Mouse (Mus musculus) left cerebral cortex, postnatal 4 days (tissue): ENCODE measurements around the gene Lsm3. TPM values are rescaled to one million over a fixed set of nuclear protein-coding genes. Genes with fewer than 3 reads are reported as not detected.
A peak's percentile ranks its signal among the peaks of the same experiment; 100 is the strongest.
"Not testable (repeated sequence)": the region's sequence is repeated elsewhere in the genome, so short reads cannot be mapped to it uniquely, and the experiment has no call there.

Source experiments
- DNase-seq: peaks from one replicate; pipeline ENCODE4 v3.0.0-alpha.2; 2022
- intact Hi-C: fragments of 180-260 bp; cut with DNase I; formaldehyde crosslinking; loops from one replicate; pipeline ENCODE4 v1.15.1; 2025
- total RNA-seq, 2 experiments: library from RNA; stranded (reverse); gene quantifications; 2 replicates each; pipeline ENCODE4 v1.2.3; 2021

Lsm3 gene
- total RNA-seq = 10 to 100 TPM; 54.4 to 62.2 TPM

DNA sequence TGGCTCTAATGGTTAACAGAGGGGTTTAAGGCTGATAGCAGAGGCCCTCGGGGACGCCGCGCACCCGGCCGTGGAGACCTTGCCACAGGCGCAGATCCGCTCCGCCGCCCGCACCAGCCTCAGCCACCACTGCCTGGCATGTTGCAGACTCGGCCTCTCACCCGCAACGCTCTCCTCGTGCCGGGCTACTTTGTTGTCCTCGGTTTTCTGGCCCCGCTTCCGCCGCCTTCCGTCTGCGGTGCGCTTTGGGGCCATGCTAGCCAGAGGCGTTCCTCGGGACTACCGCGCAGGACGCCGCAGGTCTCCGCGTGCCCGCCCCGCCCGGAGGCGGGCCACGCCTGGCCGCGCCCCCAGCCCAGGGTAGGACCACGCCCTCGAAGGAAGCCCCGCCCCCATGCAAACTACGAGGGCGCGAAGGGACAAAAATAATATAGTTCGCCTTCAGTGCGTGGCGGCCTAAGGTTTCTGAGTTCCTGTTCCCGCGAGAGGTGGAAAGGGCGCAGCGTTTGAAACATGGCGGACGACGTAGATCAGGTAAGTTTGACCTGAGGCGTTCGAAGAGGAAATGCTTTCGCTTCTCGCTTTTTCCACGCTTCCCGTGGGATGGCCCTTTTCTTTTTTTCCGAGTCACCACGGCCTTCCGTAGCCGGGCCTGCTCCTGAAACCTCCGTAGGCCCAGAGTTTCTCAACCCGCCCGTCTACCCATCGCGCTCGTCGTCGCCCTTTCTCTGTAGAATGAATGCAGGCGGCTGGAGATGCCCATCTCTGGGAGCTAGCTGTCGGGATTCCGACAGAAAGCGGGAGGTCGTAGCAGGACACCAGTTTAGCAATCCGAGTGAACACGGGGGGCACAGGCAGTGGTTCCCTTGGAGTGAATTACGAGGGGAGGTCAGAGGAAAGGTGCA lies at the start of gene Lsm3, which contains the start of gene Xpc:
Gene Lsm3, plus strand, starts transcription at position 384 of the 905 bp plus-strand sequence.
Gene Xpc, minus strand, starts transcription at position 344 of the 905 bp plus-strand sequence.
- DNase-seq = peak; percentile 97
- intact Hi-C loops = no loop called here

DNA sequence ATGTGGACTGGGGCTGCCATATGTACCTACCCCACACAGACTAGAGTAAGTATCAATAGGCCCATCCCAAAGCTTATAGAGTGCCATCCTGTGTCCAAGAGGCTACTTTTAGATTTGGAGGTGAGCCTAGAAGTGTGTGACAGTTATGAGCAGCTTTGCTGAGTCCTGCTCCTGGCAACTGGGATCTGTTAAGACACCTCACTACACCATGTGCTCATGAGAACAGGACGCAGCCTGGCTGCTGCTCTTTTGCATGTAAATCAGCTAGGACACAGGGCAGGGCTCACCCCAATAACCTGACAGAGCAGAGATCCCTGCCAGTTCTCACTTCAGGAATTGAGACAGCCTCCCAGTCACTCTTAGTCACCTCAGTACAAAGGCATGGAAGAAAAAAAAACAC lies 48.6 kb upstream of the Lsm3 start:
- DNase-seq = no peak
- intact Hi-C loops = no loop called here

DNA sequence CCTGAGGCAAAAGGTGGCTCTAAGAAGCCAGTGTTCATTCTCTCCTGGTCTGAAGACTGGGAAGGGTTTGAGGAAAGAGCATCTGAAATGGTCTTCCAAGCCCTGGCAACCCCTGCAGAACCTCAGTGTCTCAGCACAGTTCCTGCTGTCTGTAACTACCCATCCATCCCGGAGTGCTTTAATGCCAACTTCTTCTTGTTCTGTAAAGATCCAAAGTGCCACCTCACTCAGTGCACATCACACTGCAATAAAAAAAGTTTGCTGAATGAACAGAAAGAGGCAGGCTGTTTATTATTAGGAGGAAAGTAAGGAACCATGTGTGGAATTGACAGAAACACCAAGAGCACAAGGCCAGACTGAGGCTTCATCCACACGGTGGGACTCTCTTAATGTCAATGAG lies 45.0 kb upstream of the Lsm3 start:
- DNase-seq = no peak
- intact Hi-C loops = no loop called here

DNA sequence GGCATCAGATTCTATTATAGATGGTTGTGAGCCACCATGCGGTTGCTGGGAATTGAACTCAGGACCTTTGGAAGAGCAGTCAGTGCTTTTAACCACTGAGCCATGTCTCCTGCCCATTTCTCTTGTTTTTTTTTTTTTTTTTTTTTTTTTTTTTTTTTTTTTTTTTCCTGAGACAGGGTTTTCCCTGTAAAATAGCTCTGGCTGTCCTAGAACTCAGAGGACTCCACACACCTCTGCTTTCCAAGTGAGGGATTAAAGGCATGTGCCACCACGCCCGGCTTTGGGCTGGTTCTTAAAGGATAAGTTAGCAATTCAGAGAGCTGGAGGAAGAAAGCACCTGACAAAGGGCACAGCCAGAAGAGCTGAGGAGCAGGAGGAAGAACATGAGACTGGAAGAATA lies 44.3 kb upstream of the Lsm3 start:
- intact Hi-C loops, DNase-seq: not testable (repeated sequence)

DNA sequence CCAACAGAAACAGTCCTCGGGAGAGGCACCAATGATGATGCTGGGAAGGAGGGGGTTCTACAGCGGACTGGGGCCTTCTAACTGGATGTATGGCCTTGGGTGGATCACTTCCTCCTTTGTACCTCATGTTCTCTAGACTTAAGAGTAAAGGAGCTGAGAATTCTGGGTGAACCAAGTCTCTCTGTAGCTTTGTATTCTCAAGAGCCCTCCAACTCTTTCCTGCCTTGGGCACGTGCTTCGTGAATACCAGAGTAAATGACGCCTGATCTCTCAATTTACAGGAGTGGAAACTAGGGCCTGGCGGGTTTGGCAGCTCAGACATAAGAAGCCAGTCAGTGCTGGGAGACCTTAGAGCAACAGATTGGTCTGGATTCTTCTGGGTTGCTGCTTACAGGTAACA lies 43.4 kb upstream of the Lsm3 start:
- intact Hi-C loops = no loop called here
- no peak for DNase-seq

DNA sequence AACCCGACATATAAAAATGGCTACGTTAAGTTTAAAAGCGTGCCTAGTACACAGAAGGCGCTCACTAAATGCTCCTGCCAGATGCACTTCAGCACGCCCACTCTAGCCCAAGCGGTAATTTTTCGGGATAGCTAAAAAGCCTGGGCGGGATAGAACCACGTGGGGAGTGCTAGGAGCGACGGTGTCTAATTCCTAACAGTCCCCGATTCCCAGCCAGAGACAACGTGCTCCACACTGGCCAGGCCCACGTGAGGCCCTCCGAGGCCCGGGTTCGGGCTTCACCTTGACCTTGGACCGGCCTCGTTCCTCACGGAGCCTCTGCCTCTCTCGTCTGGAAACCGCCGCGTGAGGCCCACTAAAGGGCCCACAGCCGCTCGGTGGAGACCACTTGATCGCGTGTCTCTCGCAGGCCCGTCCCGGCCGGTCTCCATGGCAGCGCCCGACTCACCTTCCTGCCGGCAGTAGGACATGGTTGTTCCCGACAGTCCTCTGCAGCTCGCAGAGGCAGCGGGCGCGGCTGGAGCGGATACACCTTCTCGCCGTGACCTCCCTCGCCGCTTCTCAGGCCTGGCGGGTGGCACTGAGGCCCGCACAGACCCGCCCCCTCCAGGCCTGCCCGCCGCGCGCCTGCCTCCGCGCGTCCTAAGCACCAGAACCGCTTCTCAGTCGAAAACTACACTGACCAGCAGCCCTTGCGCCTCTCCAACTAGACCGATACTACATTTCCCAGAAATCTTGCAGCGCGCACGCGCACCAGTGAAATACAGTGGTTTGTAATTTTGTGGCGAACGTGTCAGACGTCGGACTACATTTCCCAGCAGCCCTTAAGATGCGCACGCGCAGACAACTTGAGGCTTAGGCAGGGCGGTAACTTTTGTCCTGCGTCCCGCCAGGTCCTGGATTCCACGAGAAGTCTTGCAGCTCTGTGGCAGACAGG lies 42.6 kb upstream of the Lsm3 start, which contains the start of the genes Chchd4 and Tmem43:
Gene Chchd4, minus strand, starts transcription at position 679 of the 937 bp plus-strand sequence.
Gene Tmem43, plus strand, starts transcription at position 836 of the 937 bp plus-strand sequence.
- intact Hi-C loops = no loop called here
- DNase-seq = peak; percentile 99

DNA sequence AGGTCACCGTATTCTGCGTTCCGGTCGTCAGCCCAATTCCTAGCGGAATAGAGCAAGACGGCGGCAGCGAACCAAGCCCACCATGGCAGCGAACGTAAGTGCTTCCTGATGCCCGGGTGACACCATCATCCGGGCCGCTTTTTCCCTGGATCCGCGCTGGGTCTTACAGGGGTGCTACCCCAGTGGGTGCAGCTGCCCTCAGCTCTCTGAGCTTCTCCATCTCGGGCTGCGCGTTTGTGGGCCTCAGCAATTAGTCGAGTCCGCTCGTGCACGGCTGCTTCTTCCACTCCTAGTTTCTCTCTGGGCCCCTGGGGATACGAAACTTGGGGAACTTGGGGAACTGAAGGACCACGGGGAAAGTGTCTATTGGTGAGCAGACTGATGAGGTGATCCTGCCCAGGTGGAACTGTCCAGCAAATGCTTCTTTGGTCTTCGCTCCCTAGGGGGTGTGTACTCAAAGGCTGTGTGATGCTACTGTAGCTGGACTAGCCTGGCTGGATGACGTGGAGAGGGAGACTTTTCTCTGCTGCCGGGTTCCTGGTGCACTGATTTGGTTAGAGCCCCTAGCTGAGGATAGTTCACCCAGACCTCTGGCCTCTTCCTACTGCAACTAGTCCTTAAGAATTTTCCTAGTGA lies 41.8 kb upstream of the Lsm3 start:
- no peak for DNase-seq
- intact Hi-C loops = no loop called here

DNA sequence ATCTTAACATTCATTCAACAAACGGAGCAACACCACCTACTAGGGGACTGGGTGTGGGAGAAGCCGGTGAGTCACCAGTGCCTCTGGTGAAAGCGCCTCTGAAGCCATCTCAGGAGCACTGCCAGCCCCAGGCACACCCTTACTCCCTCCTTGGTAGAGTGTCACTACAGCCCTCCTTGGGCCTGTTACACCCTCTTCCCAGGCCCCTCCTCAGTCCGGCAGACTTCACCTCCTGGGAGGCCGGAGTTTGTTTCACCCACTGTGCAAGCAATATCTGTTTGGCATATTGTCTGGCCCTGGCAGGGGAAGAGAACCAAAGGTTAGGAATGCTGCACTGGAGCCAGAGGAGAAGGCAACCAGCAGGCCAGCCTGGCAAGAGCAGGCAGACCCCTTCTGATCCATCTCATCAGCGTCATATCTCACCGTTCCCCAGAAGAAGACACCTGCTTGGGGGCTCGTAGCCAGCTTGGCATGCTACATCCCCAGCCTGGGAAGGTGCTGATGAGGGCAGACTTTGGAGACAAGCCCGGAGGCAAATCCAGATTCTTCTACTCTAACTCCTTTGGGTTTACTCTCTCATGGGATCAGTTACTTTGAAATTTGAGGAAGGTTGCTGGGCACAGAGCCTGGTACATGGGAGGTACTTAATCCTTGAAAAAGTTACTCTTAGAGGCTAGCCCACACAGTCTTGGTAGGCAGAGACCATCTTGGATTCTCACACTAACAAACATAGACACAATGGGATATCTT lies 41.1 kb upstream of the Lsm3 start:
- DNase-seq = no peak
- intact Hi-C loops = no loop called here

DNA sequence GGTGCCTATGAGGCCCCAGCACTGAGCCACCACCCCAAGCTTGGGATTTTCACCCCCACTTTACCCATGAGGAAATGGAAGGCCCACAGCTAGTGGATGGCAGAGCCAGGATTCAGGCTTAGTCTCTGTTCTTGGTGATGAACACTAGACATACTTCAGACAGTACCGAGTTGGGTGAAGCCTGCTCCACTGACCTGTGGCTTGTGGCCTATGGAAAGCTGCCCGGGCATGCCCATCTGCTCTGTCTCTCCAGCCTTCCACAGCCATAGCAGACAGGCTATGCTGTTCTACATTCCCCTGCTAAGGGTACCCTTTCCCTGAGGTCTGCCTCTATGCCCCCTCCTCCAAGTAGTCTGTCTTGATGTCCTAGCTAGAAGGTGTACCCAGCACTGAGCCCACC lies 39.2 kb upstream of the Lsm3 start:
- intact Hi-C loops = no loop called here
- no peak for DNase-seq

DNA sequence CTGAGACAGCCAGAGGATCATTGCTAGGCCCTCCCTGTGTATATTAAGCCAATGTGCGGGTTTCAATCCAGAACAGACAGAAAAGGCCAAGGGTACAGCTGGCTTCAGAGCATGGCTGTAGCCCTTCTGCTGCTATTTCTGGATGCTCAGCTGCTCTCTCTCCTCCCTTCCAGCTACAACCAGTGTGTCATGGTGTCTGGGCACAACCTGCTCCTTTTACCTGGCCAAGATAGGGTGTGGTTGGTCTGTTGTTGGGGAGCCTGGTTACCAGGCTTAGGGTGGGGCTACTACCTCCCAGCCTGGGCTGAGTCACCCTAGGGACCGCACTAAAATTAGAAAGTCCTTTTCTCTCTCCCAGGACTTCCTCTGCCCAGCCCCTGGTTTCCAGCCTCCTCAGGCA lies 32.4 kb upstream of the Lsm3 start:
- DNase-seq = no peak
- intact Hi-C loops = no loop called here

DNA sequence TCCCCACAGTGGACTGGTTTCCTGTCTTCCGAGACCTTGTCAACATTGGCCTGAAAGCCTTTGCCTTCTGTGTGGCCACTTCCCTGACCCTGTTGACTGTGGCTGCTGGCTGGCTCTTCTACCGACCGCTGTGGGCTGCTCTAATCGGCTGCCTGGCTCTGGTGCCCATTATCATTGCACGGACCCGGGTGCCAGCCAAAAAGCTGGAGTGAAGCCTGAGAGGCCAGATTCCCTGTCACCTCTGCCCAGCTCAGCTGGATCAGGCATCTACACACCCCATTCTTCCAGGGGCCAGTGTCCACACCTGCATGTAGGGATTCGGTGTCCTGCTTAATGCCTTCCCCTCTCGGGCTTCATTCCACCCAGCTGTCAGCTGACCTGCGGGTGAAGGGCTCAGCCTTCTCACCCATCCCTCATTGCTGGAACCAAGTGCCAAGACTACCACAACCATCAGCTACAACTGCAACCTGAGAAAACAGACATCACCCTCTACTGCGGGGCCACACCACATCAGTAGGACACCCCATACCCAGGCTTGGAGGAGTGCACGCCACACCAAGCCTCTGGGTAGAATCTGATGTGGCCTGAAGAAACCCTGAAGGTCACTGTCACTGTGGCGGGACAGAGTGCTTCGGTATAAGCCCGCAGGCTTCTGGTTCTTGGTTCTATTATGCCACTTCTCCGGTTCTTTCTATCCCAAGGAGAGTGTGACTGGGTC lies 28.8 kb upstream of the Lsm3 start:
- intact Hi-C loops = no loop called here

DNA sequence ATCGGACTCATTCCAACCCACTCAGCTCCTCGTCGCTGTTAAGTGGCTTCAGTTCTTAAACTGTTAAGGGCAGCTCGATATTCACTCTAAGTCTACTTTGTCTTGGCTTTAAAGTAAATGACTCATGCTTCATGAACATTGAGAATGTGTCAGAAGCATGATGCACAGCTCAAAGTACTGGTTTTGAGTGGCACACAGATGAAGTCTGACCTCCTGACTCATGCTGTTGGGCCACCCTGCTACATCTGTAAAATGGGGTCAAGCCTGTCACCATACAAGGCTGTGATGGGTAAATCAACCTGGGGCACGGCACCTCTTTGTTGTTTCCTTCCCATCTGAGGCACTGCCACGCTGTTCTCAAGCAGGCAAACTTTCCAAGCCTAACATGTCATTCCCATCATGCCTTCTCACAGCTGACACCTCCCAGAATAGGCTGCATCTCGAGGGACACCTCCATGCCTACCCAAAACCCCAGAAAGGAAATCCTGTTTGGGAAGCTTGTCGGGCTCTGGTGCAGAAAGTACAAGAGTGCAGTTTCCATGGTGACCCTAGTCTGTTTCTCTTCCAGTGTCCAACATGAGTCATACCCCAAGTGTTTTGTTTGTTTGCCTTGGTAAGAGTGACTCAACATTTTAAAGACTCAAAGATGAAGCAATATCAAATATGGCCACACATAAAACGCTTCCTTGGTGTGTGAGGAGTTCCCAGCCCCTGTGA lies 27.1 kb upstream of the Lsm3 start:
- no peak for DNase-seq
- intact Hi-C loops = no loop called here

More for the DNA sequence above, 28.8 kb upstream of the Lsm3 start:
- DNase-seq = no peak

DNA sequence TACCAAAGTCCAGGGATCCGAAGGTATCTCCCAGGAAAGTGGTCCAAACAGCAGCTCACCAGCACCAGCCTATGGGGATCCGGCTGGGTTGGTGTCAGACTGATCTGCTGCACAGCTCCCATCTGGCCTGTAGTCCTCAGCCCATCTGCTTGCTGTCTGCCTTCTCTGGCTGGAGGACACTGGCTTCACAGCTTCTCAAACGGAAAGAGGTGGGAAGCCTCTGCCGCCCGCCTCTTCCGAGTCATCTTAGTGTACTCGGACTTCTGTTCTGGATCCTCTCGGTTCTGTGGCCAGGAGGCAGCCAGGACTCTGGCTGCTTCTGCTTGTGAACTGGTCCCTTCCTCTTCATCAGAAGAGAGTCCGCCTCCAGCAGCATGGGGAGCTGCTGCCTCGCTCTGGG lies 25.9 kb upstream of the Lsm3 start:
- DNase-seq = peak; percentile 16
- intact Hi-C loops = no loop called here

DNA sequence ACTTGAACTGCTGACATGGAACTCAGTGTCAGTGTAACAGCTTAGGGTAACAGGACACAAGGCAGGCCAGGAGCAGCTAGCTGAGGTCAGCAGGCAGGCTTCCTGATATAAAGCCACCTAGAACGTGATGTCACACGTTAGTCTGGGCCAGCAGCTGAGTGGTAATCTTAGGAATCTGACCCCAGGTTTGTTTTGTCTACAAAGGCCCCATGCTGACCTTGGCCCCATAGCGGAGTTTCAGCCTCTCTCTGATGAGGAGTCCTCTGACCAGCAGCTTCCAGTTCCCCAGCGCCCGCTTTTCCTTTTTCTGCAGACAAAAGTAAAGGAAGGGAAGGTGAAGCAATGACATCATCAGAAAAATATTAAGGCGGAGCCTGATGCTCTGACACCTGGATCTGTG lies 24.7 kb upstream of the Lsm3 start:
- intact Hi-C loops = no loop called here

DNA sequence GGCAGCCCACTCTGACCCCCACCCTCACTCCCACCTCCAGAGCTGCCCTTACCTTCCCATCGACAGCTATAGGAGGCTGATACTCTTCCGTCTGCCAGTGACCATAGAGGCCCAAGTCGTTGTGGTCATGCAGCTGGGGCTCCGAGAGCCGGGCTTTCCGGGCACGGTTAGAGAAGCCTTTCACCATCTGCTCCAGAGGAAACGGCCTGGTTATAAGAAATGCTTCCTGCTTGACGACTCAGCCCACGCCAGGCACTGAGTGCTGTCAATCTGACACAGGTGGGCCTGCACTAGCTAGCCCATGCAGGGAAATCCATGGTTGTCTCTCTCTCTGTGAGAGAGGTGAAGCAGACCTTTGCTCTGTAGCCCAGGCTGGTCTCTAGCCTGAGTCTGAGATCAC lies 22.7 kb upstream of the Lsm3 start:
- intact Hi-C loops = no loop called here

More for the DNA sequence above, 24.7 kb upstream of the Lsm3 start:
- no peak for DNase-seq

DNA sequence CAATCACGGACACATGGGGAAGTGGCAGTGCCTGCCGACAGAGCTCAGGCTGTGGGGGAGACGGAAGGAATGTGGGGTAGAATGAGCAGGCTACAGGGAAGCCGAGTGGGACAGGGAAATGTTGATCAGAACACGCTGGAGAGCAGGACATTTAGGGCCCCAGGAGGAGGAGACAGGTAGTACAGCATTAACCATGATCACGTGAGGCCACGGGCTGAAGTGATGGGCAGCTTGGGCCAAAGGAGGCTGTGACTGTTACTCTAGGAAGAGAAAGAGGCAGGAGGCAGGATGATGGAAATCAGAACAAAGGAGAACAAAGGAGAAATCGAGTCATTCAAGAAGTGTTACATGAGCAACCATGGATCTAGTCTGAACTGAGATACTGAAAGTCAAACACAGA lies 21.2 kb upstream of the Lsm3 start:
- DNase-seq = no peak
- intact Hi-C loops = no loop called here

More for the DNA sequence above, 22.7 kb upstream of the Lsm3 start:
- DNase-seq = no peak

DNA sequence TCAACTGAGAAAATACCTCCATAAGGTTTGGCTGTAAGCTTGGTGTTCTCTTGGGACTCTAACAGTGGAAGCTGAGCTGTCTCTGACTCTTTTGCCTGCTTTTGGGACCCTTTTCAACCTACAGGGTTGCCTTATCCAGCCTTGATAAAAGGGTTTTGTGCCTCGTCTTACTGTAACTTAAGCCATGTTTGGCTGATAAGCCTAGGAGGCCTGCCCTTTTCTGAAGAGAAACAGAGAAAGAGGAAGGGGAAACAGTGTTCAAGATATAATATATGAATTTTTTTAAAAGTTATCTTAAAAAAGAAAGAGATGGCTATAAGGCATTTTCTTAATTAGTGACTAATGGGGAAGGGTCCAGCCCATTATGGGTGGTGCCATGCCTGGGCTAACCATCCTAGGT lies 12.4 kb upstream of the Lsm3 start:
- intact Hi-C loops = no loop called here
- no peak for DNase-seq

DNA sequence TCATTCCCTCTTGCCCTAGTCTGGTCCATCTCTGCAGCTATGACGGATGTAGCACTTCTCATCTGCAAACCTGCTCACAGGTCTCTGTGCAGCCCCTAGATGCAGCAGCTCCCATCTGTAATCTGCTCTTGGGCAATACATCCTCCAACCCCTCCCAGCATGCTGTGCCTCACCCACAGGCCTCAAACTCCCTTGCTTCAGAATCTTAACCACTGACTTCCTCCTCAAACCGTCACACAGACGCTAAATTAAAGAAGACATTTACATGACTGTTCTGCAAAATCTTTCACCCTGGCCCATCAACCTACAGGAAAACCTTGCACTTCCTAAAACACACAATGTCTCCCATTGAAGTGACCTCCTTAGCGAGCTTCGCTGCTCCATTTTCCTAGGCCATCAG lies 9.7 kb upstream of the Lsm3 start:
- no peak for DNase-seq
- intact Hi-C loops = no loop called here

DNA sequence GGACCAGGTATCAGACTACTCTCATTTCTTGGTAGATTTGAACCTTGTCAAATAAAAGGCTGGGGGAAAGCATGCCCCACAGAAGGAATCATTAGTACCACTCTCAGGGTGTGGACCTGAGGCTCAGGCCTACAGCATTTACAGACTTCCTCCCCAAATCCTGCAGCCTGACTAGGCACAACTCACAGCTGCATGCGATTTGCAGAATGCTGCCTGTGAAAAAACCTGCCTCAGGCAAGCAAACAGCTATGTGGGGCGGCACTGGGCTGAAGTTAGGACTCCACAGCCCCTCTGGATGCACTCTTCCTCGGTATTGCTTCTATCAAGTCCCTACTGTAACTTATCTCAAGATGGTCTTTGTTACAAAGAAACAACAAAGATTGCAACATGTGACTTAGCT lies 7.7 kb upstream of the Lsm3 start:
- no peak for DNase-seq
- intact Hi-C loops = no loop called here
